Mouse (Mus musculus): Measurements from ENCODE around the gene Tubg1. TPM values are rescaled to one million over a fixed set of nuclear protein-coding genes. Genes with fewer than 3 reads are reported as not detected.

Tubg1 gene
- total RNA-seq, 2 experiments from 2014 or later: 41.7 to 42.6 TPM

DNA sequence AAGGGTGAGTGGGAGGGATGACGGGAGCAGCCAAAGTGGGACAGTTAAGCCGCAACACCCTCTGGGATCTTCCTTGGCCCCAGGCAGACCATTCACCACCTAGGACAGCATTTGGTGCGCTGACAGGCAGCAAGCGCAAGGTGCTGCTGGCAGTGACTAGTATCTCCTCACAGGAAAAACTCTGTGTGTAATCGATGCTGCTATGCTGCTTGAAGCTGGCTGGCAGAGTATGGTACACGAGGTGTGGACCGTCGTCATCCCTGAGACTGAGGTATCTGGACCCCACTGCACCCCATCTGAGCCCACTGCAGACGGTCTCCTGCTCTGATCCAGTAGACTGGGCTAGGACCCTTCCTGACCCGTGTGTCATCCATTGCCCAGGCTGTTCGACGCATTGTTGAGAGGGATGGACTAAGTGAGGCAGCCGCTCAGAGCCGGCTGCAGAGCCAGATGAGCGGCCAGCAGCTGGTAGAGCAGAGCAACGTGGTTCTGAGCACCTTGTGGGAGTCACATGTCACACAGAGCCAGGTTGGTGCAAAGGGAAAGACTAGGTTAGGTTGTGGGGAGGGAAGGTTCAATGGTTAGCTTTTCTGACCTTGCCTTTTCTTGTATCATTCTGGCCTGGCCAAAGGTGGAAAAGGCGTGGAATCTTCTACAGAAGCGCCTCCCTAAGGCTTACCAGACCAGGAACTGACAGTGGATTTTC, 34.0 kb upstream of the Tubg1 start:
- DNase-seq (ENCODE audit: low spot score in 2 of 2): no peak
- peak overlapping the region; percentile 91; the same call in 1 of the 2 replicates for H3K27ac ChIP-seq
- TF ChIP-seq CTCF (conservative IDR thresholded peaks at IDR 0.05): no peak
- no peak overlapping the region for H3K4me3 ChIP-seq

DNA sequence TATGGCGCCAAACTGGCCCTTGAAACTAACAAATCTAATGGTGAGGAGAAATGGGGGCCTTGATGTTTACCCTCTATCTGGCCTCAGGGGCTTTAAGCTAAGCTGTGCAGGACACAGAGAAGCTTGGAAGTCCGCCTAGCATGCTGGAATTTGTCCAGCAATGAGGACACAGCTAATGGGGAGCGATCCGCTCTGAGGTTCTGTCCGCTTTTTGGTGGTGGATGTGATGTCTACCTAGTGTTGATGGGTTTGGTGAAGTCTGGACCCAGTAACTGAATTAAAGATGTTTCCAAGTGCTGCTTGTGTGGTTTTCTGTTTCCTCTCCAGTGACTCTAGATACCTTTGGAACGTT, 33.4 kb upstream of the Tubg1 start:
- TF ChIP-seq CTCF (conservative IDR thresholded peaks at IDR 0.05): no peak
- peak overlapping the region; percentile 73 for H3K4me3 ChIP-seq
- H3K27ac ChIP-seq: peak overlapping the region; percentile 91
- DNase-seq (ENCODE audit: low spot score in 2 of 2): no peak

DNA sequence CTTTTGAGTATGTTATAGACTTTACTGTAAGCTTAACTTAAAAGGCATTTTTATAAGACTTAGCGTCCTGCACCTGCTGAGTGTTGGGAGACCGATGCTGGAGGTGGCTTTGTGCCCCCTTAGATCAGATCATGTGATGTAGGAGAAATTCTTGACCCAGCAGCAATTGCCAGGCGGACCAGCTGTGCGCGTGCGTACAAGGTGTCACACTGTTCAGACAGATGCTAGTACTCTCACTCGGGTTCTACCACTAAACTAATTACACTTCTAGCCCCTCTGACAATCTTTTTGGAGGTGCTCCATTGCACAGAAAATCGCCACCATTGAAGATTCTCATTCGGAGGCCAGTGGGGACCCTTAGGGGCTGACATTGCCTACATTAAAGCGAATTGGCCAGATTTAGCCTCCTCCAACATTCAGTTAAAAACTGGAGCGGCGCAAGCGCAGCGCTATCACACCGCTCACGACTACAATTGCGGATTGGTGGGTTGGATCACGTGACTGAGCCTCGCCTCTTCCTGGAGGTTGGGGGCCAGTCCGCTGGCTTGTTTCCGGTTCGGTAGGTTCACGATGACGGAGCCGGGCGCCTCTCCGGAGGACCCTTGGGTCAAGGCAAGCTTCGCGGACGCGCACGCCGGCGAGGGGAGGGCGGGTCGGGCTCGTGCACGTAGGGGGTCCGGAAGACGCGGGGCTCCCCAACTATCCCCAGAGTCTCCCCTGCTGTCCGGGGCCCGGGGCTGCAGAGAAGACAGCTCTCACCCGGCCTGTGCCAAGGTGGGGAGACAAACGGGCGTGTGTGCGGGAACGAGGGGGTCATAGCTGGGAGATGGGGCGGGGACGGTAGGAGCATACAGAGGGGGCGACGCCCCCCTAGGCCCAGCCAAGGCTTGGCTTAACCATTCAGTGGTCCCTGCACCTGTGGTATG, 32.7 kb upstream of the Tubg1 start, which contains the start of gene Mlx:
TSS of gene Mlx (plus strand) at position 522 of the 926 bp plus-strand sequence.
- H3K27ac ChIP-seq: peak within 1 kb of the TSS; percentile 91
- peak; percentile 86 to 93 for DNase-seq (ENCODE audit: low spot score in 2 of 2)
- no peak for TF ChIP-seq CTCF (conservative IDR thresholded peaks at IDR 0.05)

DNA sequence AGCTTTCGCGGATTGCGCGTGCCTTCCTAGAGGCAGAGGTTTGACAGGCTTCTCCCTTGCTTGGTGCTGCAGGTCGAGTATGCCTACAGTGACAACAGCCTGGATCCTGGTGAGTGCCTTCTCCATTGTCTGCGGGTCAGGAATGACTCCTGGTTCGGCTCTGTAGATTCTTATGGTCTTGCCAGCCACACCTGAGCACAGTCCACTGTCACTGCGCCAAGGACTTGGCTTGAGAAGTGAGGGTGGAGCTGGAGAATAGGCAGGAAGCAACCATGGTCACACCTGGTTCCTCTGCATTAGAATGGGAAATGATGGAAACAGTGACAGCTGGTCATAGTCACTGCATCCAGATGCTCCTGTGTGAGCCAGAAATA, 32.1 kb upstream of the Tubg1 start:
- TF ChIP-seq CTCF (conservative IDR thresholded peaks at IDR 0.05): no peak
- DNase-seq (ENCODE audit: low spot score in 2 of 2): no peak
- Histone ChIP-seq H3K4me3 (peak overlapping the region; percentile 73), H3K27ac (peak overlapping the region; percentile 91)

More for the DNA sequence above, 32.7 kb upstream of the Tubg1 start, which contains the start of gene Mlx:
- peak within 1 kb of the TSS; percentile 73 for H3K4me3 ChIP-seq

DNA sequence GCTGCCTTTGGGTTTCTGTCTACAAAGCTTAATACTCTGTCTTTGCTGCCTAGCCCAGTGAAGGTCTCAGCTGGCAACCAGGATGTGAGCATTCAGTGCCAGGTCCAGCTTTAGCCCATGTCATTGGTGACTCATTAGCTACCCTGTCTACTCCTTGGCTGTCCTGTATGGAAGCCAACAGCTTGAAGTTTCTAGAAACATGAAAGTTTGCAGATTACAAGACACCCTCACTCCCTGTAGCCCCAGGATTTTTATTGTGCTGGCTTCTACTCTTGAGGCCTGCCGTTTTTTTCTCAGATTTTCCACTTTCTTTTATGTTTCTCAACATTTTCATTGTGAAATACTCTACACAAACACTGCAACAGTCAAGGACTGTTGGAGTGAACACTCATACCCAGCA, 29.8 kb upstream of the Tubg1 start:
- no peak overlapping the region for H3K4me3 ChIP-seq
- no peak overlapping the region for H3K27ac ChIP-seq
- DNase-seq (ENCODE audit: low spot score in 2 of 2): no peak
- no peak for TF ChIP-seq CTCF (conservative IDR thresholded peaks at IDR 0.05)

DNA sequence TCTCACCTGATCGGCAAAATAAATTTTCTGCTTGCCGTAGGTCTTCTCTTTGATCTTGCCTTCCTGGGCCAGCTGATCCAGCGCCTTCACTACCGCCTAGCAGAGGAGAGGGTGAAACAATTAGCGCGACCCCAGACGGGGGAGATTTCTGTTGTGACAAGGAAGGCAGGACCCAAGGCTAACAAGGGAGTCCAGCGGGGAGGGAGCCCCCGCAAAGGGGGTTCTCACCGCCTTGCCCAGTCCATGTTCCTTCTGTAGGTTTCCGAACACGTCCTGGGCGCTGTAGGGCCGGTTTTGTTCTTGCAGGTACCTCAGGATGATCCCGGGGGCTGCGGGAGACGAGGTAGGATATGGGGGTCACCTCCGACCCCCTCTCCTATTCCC, 24.8 kb upstream of the Tubg1 start:
- Histone ChIP-seq H3K27ac (peak overlapping the region; percentile 98; the same call in 1 of the 2 replicates), H3K4me3 (peak overlapping the region; percentile 87)
- TF ChIP-seq CTCF (conservative IDR thresholded peaks at IDR 0.05): no peak
- no peak for DNase-seq (ENCODE audit: low spot score in 2 of 2)

DNA sequence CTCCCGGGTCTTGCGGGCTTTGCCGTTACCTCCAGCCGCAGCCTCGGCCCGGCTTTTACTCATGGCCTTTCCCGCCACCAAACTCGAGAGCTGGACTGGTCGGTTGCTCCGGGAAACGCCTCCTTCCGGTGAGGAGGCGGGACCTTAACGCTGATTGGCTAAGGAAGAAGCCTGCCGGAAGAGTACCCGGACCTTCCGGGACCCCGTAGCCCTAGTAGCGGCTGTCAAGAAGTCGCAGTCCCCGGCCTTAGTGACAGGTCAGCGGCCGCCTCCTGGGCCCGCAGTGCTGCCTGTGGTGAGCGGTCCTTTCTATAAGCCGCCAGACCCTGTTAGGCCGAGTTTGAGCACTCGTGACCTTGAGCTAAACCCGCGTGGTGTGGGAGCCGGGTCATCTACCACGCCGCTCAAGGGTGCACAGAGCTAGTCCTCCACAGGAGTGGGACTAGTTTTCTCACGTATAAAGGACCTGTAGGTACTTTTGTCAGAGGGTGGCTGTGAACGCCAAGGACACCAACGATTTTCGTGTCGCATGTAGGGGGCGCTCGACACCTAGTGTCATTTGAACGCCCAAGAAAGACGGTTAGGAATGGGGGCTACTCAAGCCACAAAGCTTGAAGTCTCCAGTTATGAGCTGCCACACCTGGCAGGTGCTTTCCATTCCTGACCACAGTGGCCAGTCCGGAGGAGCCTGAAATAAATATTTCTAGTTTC, 24.3 kb upstream of the Tubg1 start, which contains the start of gene Psmc3ip:
TSS of gene Psmc3ip (minus strand) at position 123 of the 711 bp plus-strand sequence.
- H3K4me3 ChIP-seq: peak within 1 kb of the TSS; percentile 87
- DNase-seq (ENCODE audit: low spot score in 2 of 2): peak; percentile 94
- TF ChIP-seq CTCF (conservative IDR thresholded peaks at IDR 0.05): peak; percentile 93
- peak within 1 kb of the TSS; percentile 98 for H3K27ac ChIP-seq

DNA sequence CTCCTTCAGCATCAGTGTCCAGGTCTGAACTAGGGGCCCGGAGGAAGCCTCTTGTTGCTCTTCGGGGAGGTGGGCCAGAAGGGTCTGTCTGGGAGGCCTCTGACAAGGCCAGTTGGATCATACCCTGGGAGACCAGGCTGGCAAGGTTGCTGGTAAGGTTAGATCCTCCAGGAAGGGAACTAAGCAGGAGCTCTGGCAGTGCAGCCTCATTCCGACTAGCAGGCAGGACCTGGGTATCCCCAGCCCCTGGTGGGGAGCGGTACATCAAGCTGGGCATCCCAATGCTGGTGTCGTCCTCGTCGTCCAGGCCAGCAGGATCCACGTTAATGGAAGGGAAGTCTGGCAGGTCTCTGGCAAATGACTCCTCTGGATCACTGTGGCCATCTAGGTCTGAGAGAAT, 21.5 kb upstream of the Tubg1 start:
- Histone ChIP-seq H3K4me3 (no peak overlapping the region), H3K27ac (no peak overlapping the region)
- no peak for DNase-seq (ENCODE audit: low spot score in 2 of 2)
- TF ChIP-seq CTCF (conservative IDR thresholded peaks at IDR 0.05): no peak

DNA sequence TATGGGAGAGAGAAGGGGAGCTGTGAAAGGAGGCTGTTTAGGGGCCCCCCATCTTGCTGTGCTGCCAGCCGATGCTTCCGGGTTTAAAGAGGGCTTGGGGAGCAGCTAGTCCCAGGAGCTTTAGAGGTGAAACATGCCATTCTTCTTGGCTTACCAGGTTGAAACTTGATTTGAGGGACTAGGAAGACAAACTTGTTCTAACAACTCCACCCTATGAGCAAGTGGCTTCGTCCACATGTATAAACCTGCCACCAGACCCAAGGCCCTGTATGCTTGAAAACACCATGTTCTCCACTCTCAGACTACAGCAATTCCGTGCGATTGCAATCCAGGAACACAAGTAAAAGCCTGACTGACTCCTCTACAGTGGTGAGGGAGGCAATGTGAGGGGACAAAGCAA, 16.7 kb upstream of the Tubg1 start:
- no peak overlapping the region for H3K4me3 ChIP-seq
- DNase-seq (ENCODE audit: low spot score in 2 of 2): no peak
- TF ChIP-seq CTCF (conservative IDR thresholded peaks at IDR 0.05): no peak
- no peak overlapping the region for H3K27ac ChIP-seq

DNA sequence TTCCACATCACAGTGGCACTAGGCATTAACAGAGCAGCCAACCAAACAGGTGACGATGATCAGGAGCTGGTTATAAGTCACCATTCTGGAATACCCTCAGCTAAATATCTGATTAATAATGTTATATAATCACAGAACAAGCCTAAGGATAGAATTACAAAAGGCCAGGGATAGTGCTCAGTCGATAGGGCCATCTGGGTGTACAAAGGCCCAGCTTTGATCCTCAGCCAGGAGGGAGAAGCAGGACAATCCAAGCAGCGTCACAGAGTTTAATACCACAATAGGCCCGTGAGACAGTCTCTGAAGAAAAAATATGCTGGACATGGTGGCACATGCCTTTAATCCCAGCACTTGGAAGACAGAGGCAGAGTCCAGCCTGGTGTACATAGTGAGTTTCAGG, 10.4 kb upstream of the Tubg1 start:
- DNase-seq (ENCODE audit: low spot score in 2 of 2): no peak
- no peak for TF ChIP-seq CTCF (conservative IDR thresholded peaks at IDR 0.05)
- peak overlapping the region; percentile 41; the same call in 1 of the 2 replicates for H3K27ac ChIP-seq
- no peak overlapping the region for H3K4me3 ChIP-seq

DNA sequence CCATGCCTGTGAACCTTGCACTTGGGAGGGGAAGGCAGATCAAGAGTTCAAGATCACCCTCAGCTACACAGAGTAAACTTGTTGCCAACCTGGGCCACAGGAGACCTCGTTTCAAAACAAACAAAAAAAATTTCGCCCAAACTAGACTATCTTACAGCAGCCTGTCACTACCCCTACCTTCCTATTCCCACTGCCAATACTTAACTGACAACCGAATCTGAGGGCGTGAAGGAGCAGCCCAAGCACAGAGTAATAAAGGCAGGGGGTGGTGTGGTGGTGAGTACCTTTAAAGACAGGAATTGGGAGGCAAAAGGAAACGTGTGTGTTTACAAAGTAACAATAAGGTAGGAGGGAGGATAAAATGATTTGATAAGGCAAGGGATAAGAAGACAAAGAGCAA, 9.0 kb upstream of the Tubg1 start:
- no peak overlapping the region for H3K27ac ChIP-seq
- no peak for TF ChIP-seq CTCF (conservative IDR thresholded peaks at IDR 0.05)
- H3K4me3 ChIP-seq: no peak overlapping the region
- DNase-seq (ENCODE audit: low spot score in 2 of 2): no peak

DNA sequence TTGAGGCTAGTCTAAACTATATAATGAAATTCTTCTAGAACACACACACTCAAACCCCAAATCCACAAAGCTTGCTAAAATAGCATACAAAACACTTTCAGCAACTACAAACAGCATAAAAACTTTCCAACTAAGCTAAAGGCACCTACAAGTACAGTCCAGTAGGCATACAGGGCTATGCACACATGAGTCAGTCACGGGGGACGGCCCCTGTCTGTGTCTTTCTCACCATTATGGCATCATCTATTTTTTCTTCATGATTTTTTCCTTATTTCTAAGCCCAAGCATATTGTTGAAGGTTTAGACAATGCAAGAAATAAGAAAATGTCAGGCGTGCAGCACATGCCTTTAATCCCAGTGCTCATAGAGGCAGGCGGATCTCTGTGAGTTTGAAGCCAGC, 8.6 kb upstream of the Tubg1 start:
- Histone ChIP-seq H3K4me3 (no peak overlapping the region), H3K27ac (no peak overlapping the region)
- no peak for TF ChIP-seq CTCF (conservative IDR thresholded peaks at IDR 0.05)
- no peak for DNase-seq (ENCODE audit: low spot score in 2 of 2)

DNA sequence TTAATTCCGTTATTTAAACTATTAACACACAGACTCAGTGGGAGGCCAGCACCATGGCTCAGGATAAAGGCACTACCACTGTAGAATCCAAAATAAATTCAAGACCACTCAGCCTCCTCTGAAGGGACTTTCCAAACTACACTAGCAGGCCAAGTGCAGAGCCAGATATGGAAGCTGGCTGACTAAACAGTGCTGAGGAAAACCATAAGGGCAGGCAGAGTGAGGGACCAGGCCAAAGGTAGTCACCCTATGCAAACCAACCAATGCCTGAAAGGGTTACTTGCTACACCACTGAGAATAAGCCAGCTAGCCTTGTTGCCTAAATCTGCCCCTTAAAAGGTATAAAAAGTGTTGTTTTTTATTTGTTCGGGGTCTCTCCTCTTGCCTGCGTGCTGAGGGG, 7.6 kb upstream of the Tubg1 start:
- no peak for DNase-seq (ENCODE audit: low spot score in 2 of 2)
- no peak overlapping the region for H3K27ac ChIP-seq
- TF ChIP-seq CTCF (conservative IDR thresholded peaks at IDR 0.05): no peak
- no peak overlapping the region for H3K4me3 ChIP-seq

Measured in layer of hippocampus, adult 2 months (tissue).